Mouse (Mus musculus) R1 (cell line): ENCODE measurements around the gene Ankrd44.
A peak's percentile ranks its signal among the peaks of the same experiment; 100 is the strongest.

Source experiments
- DNase-seq: peaks from one replicate; pipeline ENCODE4 v3.0.0-alpha.2; 2018; ENCODE audit warnings: low read depth, low spot score

Ankrd44 gene

GRCm38 (mm10) chr1:54765632-54766238 is 160.5 kb downstream of the Ankrd44 start:
- DNase-seq: no peak

- no peak for DNase-seq
Measured at GRCm38 (mm10) chr1:54762216-54762807, 163.9 kb downstream of the Ankrd44 start.

- DNase-seq: peak; percentile 74
Measured at GRCm38 (mm10) chr1:54759841-54760240, 166.3 kb downstream of the Ankrd44 start.

- no peak for DNase-seq
Measured at GRCm38 (mm10) chr1:54757291-54757690, 168.9 kb downstream of the Ankrd44 start.

GRCm38 (mm10) chr1:54755690-54756365 is 170.4 kb downstream of the Ankrd44 start:
- no peak for DNase-seq

GRCm38 (mm10) chr1:54749961-54750360 is 176.2 kb downstream of the Ankrd44 start:
- DNase-seq: no peak

GRCm38 (mm10) chr1:54749516-54749915 is 176.7 kb downstream of the Ankrd44 start:
- DNase-seq: no peak

- DNase-seq: no peak
Measured at GRCm38 (mm10) chr1:54747785-54748420, 178.3 kb downstream of the Ankrd44 start.

- DNase-seq: no peak
Measured at GRCm38 (mm10) chr1:54745666-54746065, 180.5 kb downstream of the Ankrd44 start.

GRCm38 (mm10) chr1:54744171-54744570 is 182.0 kb downstream of the Ankrd44 start:
- no peak for DNase-seq

- DNase-seq: no peak
Measured at GRCm38 (mm10) chr1:54743072-54743471, 183.1 kb downstream of the Ankrd44 start.

GRCm38 (mm10) chr1:54740936-54741335 is 185.3 kb downstream of the Ankrd44 start:
- no peak for DNase-seq

- DNase-seq: no peak
Measured at GRCm38 (mm10) chr1:54737472-54737871, 188.7 kb downstream of the Ankrd44 start.

- DNase-seq: peak; percentile 9
Measured at GRCm38 (mm10) chr1:54734917-54735664, 191.1 kb downstream of the Ankrd44 start.

GRCm38 (mm10) chr1:54729316-54729715 is 196.9 kb downstream of the Ankrd44 start:
- no peak for DNase-seq

GRCm38 (mm10) chr1:54726555-54726954 is 199.6 kb downstream of the Ankrd44 start:
- no peak for DNase-seq

- no peak for DNase-seq
Measured at GRCm38 (mm10) chr1:54716921-54717320, 209.3 kb downstream of the Ankrd44 start.

GRCm38 (mm10) chr1:54715061-54715760 is 211.0 kb downstream of the Ankrd44 start:
- DNase-seq: no peak

GRCm38 (mm10) chr1:54713231-54714173 is 212.7 kb downstream of the Ankrd44 start:
- DNase-seq: no peak

- no peak for DNase-seq
Measured at GRCm38 (mm10) chr1:54711568-54711967, 214.6 kb downstream of the Ankrd44 start.
